Mouse (Mus musculus): ENCODE data around the gene Olfr463. TPM values are rescaled to one million over a fixed set of nuclear protein-coding genes. Genes with fewer than 3 reads are reported as not detected.

Gene Olfr463
- polyA plus RNA-seq (2012; rRNA removed) = not detected in 2 replicates

GRCm38 (mm10) chr11:87897287-87897686 lies at the start of gene Olfr463:
Gene Olfr463 (minus strand): TSS chr11:87897387.

GRCm38 (mm10) chr11:87920966-87921365 lies 23.8 kb upstream of the Olfr463 start, which contains the start of gene Olfr464:
Gene Olfr464 (minus strand): TSS chr11:87920967.

GRCm38 (mm10) chr11:87892168-87892567 lies 5.0 kb downstream of the Olfr463 start, which contains the start of gene Olfr462:
Gene Olfr462 (minus strand): TSS chr11:87892268.

GRCm38 (mm10) chr11:87875436-87875835 lies 21.8 kb downstream of the Olfr463 start, which contains the start of gene Epx:
Gene Epx (minus strand): TSS chr11:87875536.

GRCm38 (mm10) chr11:87852690-87853596 lies 44.2 kb downstream of the Olfr463 start, which contains the start of gene Mks1:
Gene Mks1 (plus strand): TSS chr11:87853215.

Other genes starting within 250 kb of the Olfr463 start
- gene Rnf43, start 234.7 kb downstream of the Olfr463 start, polyA plus RNA-seq (2012; rRNA removed) = 0.48 and 1.1 TPM in 2 replicates
- 124 and 135 TPM in 2 replicates for gene Supt4a, start 159.8 kb downstream of the Olfr463 start, polyA plus RNA-seq (2012; rRNA removed)
- 193 and 207 TPM in 2 replicates for gene Tspoap1, start 136.8 kb downstream of the Olfr463 start, polyA plus RNA-seq (2012; rRNA removed)
- gene Mpo, start 103.8 kb downstream of the Olfr463 start, polyA plus RNA-seq (2012; rRNA removed) = 0.12 TPM in 2 replicates
- 1.9 and 2.4 TPM in 2 replicates for gene Lpo, start 69.1 kb downstream of the Olfr463 start, polyA plus RNA-seq (2012; rRNA removed)
- 17.8 and 20.2 TPM in 2 replicates for gene Mks1, start 44.2 kb downstream of the Olfr463 start, polyA plus RNA-seq (2012; rRNA removed)
- gene Epx, start 21.9 kb downstream of the Olfr463 start, polyA plus RNA-seq (2012; rRNA removed) = 0.27 and 0.52 TPM in 2 replicates
- not detected in 2 replicates for gene Olfr462, start 5.1 kb downstream of the Olfr463 start, polyA plus RNA-seq (2012; rRNA removed)
- gene Olfr464, start 23.6 kb upstream of the Olfr463 start, polyA plus RNA-seq (2012; rRNA removed) = 0.08 and 0.26 TPM in 2 replicates
- 292 and 293 TPM in 2 replicates for gene Dynll2, start 90.1 kb upstream of the Olfr463 start, polyA plus RNA-seq (2012; rRNA removed)
- 393 and 417 TPM in 2 replicates for gene Srsf1, start 150.0 kb upstream of the Olfr463 start, polyA plus RNA-seq (2012; rRNA removed)
- 29.7 and 30.5 TPM in 2 replicates for gene Vezf1, start 170.9 kb upstream of the Olfr463 start, polyA plus RNA-seq (2012; rRNA removed)
- gene Cuedc1, start 200.7 kb upstream of the Olfr463 start, polyA plus RNA-seq (2012; rRNA removed) = 34.3 and 39.7 TPM in 2 replicates

Measured in central nervous system, embryonic 18 days (tissue).